Comparison of ENCODE assay signal across 1 mouse cellular context in the genomic region with DNA sequence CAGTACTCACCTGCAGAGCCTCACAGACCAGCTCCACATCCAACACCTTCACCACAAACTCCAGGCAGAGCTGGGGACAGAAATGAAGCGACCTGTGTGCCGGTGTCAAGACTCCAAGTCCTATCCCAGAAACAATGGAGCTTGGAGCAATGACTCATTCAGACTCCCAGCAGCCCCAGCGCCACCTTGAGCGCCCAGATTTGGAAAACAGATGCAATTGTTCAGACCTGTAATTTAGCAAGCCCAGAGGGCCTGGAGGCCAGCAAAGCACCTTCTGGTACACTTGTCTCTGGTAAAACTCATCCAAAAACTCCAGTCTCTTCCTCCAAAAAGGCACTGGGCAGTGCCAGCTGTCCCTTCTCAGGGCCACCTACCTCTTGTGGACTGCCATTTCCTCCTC.
TF ChIP-seq lines count a peak whose summit lies in the region.

No protein-coding gene starts in this region.

TF ChIP-seq in ES-E14, 5 proteins besides CTCF, POLR2A, EP300 and RAD21:
- no peak for TF ChIP-seq CHD2 (IDR thresholded peaks at IDR 0.05; ENCODE audit: low read depth, low read length)
- TF ChIP-seq HCFC1 (IDR thresholded peaks at IDR 0.05; ENCODE audit: borderline replicate concordance, insufficient read depth, low read length): no peak
- TF ChIP-seq ZC3H11A (IDR thresholded peaks at IDR 0.05; ENCODE audit: borderline replicate concordance, low read depth, low read length): no peak
- TF ChIP-seq MAFK (IDR thresholded peaks at IDR 0.05; ENCODE audit: insufficient read depth, low read depth, low read length): no peak
- no peak for TF ChIP-seq ZNF384 (IDR thresholded peaks at IDR 0.05; ENCODE audit: low read depth, low read length)
